Mouse (Mus musculus): ENCODE measurements around the gene Ifit1bl2.
A peak's percentile ranks its signal among the peaks of the same experiment; 100 is the strongest.

DNA sequence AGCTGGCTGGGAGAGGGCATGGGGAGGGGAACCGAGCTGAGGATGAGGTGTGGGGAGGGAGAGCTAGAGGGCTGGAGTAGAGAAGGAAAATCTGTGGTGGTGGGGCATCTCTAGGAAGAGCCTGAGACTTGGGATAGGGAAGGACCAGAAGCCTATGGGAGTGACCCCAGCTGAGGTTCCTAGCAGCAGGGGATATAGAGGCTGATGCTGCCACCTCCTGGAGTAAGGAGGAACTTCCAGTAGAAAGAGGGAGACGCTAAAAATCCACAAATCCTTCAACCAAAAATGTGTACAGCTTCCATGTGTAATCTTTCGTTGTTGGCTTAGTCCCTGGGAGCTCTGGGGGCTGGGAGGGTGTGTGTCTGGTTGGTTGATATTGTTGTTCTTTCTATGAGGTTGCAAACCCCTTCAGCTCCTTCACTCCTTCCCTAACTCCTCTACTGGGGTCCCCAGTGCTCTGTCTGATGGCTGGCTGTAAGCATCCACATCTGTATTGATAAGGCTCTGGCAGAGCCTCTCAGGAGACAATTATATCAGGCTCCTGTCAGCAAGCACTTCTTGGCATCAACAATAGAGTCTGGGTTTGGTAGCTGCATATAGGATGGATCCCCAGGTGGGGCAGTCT, 3.5 kb downstream of the Ifit1bl2 start:
- TF ChIP-seq POLR2A (IDR thresholded peaks at IDR 0.05; ENCODE audit: low read depth, low read length), result no peak
- TF ChIP-seq CTCF (conservative IDR thresholded peaks at IDR 0.05; ENCODE audit: insufficient read depth, insufficient read length, low read depth, low read length), result peak; percentile 74
